Mouse (Mus musculus) heart, postnatal 0 days (tissue): Measurements from ENCODE around the gene Zdhhc19. TPM values are rescaled to one million over a fixed set of nuclear protein-coding genes. Genes with fewer than 3 reads are reported as not detected.

Experiments used
- ATAC-seq: fragments of 200-750 bp; cut with Nextera tagmentation; 2 replicates; pipeline ENCODE4 v1.8.0; 2017; ENCODE audit warnings: low read depth, moderate number of reproducible peaks, moderate library complexity; ENCODE audit not compliant: insufficient read depth
- DNase-seq: peaks from one replicate; pipeline ENCODE4 v3.0.0-alpha.2; 2016; ENCODE audit warnings: low spot score
- H3K27ac ChIP-seq: fragments of 300-500 bp; sonication (generic); 2 replicates; pipeline ENCODE4 v1.5.1; 2014; ENCODE audit warnings: low read depth, mild to moderate bottlenecking
- H3K27me3 ChIP-seq: fragments of 300-500 bp; sonication (generic); 2 replicates; pipeline ENCODE4 v1.6.1; 2014; ENCODE audit warnings: low read length, mixed read lengths; ENCODE audit not compliant: control insufficient read depth, insufficient read depth
- H3K36me3 ChIP-seq: fragments of 300-500 bp; sonication (generic); replicated peaks from 2 replicates; pipeline ENCODE4 v1.6.1; 2014; ENCODE audit warnings: low read length, mixed read lengths; ENCODE audit not compliant: control insufficient read depth, insufficient read depth
- H3K4me1 ChIP-seq: fragments of 300-500 bp; sonication (generic); 2 replicates; pipeline ENCODE4 v1.6.1; 2014; ENCODE audit warnings: antibody characterized with exemption; ENCODE audit not compliant: control insufficient read depth, insufficient read depth
- H3K4me2 ChIP-seq: fragments of 300-500 bp; sonication (generic); 2 replicates; pipeline ENCODE4 v1.6.1; 2014; ENCODE audit warnings: low read depth, mild to moderate bottlenecking, low read length, moderate library complexity
- H3K4me3 ChIP-seq: fragments of 300-500 bp; sonication (generic); 2 replicates; pipeline ENCODE4 v1.5.1; 2014; ENCODE audit warnings: low read depth, low read length
- H3K9ac ChIP-seq: fragments of 300-500 bp; sonication (generic); replicated peaks from 2 replicates; pipeline ENCODE4 v1.6.1; 2014; ENCODE audit warnings: low read depth, low read length, mixed read lengths
- H3K9me3 ChIP-seq: fragments of 300-500 bp; sonication (generic); replicated peaks from 2 replicates; pipeline ENCODE4 v1.6.1; 2016; ENCODE audit warnings: low read length; ENCODE audit not compliant: control insufficient read depth
- CTCF ChIP-seq: IDR thresholded peaks from 2 replicates; pipeline ENCODE4 v1.5.1; 2016; ENCODE audit warnings: antibody characterized with exemption, control low read depth, low read depth
- EP300 ChIP-seq: IDR thresholded peaks from 2 replicates; pipeline ENCODE4 v1.6.1; 2016; ENCODE audit warnings: antibody characterized with exemption, low read depth
- WGBS: fragments of 180-500 bp; shearing (Covaris S2); extraction: QIAGEN DNeasy Blood & Tissue Kit; methylation state at CpG from one replicate; pipeline ENCODE4 v1.1.7; 2014; 5-methylcytosine and 5-hydroxymethylcytosine counted together
- polyA plus RNA-seq: library from polyadenylated mRNA; unstranded; fragments of >200 nt; fragmentation: Nextera tagmentation; extraction: Ambion mirVana; gene quantifications from 2 replicates; pipeline ENCODE4 v1.2.1, GENCODE M21; 2015
- total RNA-seq: library from RNA; depleted of rRNA; stranded (reverse); fragments of >200 nt; gene quantifications from 2 replicates; pipeline ENCODE4 v1.2.3, GENCODE M21; 2014; ENCODE audit warnings: low replicate concordance

Gene Zdhhc19
- total and polyA plus RNA-seq, 2 experiments from 2014 or later: not detected

DNA sequence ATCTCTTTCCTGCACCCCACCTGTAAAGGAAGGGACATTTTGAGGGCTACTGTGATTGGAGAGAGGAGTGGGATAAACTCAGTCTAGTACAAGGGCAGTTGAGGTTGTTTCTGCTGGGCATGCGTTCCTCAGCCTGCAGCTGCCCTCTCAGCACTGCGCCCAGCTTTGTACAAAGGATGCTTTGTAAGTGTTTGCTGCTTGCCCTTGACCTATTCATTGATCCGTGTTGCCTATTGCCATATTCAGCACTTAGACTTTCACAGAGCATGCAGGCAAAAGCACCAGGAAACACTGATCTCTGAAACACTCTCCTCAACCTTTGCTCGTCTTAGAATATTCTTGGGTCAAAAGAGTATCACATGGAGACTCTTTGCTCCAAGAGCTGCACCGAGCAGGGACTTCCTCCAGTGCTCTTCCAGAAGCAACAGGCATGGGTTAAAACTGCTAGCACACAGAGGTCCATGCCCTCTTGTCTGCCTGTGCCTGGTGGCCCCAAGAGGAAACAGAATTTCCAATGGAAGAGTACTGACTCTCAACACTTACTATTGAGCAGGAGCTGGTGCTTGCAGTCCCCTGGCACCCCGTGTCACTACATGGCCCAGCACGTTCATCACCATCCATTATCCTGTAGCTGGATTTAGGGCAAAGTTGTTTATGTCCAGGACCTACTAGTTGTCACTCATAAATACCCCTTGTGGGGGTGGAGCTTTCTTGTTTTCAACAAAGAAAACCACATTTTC, 23.6 kb upstream of the Zdhhc19 start:
- peaks cover 3% of the 10 kb centered on the region for H3K4me1 ChIP-seq
- peaks cover 52% of the 10 kb centered on the region for H3K36me3 ChIP-seq
- no peak overlapping the region for H3K4me3 ChIP-seq
- H3K9me3 ChIP-seq: no peaks in the 10 kb centered on the region
- DNase-seq (no peak), ATAC-seq (no peak)
- WGBS: 87% methylated on average over 7 of the region's 7 CpGs
- H3K9ac ChIP-seq: no peak overlapping the region
- TF ChIP-seq EP300 (no peak), CTCF (no peak)
- H3K27me3 ChIP-seq: no peaks in the 10 kb centered on the region
- H3K27ac ChIP-seq: no peak overlapping the region
- no peak overlapping the region for H3K4me2 ChIP-seq

DNA sequence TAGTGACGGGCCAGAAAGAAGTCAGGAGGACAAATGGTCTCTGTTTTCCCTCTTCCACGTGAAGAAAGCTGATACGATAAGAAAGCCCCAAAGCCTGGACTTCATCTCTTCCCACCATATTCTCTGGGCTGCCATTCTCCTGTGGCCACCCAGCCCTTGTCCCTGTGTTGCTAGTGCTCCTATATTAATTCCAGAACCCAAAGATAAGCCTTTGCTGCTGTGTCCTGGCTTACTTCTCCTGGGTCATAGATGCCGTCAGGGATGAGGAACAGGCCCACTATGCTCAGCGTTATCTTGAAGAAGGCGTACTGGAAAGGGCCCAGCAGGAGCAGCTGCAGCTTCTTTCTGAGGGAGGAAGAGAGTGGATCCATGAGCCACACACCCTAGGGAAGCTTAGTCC, 18.8 kb upstream of the Zdhhc19 start:
- DNase-seq (no peak), ATAC-seq (peak; percentile 60; the same call in 1 of the 2 replicates)
- H3K36me3 ChIP-seq: peaks cover 12% of the 10 kb centered on the region
- no peak overlapping the region for H3K4me2 ChIP-seq
- H3K4me1 ChIP-seq: peaks cover 9% of the 10 kb centered on the region
- TF ChIP-seq CTCF (no peak), EP300 (no peak)
- WGBS: 24% methylated on average over 6 of the region's 6 CpGs
- no peak overlapping the region for H3K27ac ChIP-seq
- H3K9ac ChIP-seq: no peak overlapping the region
- H3K9me3 ChIP-seq: no peaks in the 10 kb centered on the region
- H3K27me3 ChIP-seq: no peaks in the 10 kb centered on the region
- no peak overlapping the region for H3K4me3 ChIP-seq

DNA sequence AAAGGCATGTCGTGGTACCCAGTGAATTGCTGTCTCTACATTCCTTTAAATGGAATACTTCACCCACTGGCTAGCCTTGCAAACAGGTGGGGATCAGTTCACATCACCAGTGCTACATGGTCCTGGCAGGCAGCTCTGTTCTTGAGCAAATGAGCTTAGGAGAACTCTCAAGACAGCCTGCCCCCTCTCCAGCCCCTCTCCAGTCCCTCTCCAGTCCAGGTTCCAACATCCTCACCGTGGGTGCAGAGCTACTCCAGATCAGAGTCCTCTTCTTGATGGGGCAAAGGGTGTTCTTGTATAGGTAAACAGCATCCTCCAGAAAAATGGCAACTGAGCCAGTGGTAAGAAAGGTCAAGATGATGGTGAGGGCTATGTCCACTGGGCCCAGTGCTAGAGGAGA, 16.6 kb upstream of the Zdhhc19 start:
- no peak overlapping the region for H3K4me3 ChIP-seq
- TF ChIP-seq CTCF (no peak), EP300 (no peak)
- no peak overlapping the region for H3K4me2 ChIP-seq
- no peak overlapping the region for H3K9ac ChIP-seq
- peaks cover 9% of the 10 kb centered on the region for H3K4me1 ChIP-seq
- DNase-seq: no peak
- no peaks in the 10 kb centered on the region for H3K27me3 ChIP-seq
- H3K36me3 ChIP-seq: no peaks in the 10 kb centered on the region
- ATAC-seq: no peak
- no peak overlapping the region for H3K27ac ChIP-seq
- WGBS: 64% methylated on average over 2 of the region's 2 CpGs
- H3K9me3 ChIP-seq: no peaks in the 10 kb centered on the region

DNA sequence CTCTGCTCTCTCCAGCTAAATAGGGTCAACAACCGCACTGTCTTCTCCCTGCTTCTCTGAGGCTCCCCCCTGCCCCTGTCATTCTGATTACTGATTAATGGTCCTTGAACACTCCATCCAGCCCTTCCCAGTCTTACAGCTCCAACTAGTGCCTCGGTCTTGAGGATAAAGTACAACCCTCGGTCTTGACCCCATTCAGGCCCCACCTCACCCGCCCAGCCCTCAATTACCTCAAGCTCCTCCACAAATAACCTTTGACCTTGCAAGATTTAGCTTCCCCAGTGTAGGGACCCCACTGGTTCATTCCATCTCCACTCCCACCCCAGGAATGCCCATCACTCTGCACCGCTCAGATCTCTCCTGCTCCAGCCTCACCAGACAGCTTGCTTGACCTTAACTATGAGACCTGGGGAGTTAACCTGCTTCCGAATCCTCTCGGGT, 11.6 kb upstream of the Zdhhc19 start:
- Histone ChIP-seq H3K27ac (no peak overlapping the region), H3K4me2 (no peak overlapping the region), H3K9ac (no peak overlapping the region)

DNA sequence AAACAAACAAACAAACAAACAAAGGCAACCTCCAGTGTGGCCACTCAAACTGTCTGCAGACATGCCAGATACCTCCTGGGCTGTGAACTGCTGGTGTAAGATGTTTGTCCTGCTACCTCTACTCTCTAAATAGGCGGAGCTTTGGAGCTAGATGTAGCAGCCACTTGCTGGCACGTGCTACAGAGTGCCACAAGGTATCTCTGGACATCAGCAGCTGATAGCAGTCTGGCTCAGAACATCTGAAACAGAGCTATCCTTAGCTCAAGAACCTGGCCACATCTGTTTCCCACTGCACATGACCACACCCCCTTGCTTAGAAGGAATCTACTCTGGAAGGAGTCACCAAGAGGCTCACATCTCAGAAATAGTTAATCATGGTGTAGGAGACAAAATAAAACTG, 10.9 kb upstream of the Zdhhc19 start:
- Histone ChIP-seq H3K4me3 (no peak overlapping the region), H3K4me1 (peaks cover 10% of the 10 kb centered on the region; the same call in 1 of the 2 replicates), H3K9ac (no peak overlapping the region), H3K9me3 (no peaks in the 10 kb centered on the region), H3K4me2 (no peak overlapping the region), H3K27ac (no peak overlapping the region), H3K36me3 (no peaks in the 10 kb centered on the region), H3K27me3 (no peaks in the 10 kb centered on the region)
- WGBS: 73% methylated on average over 2 of the region's 2 CpGs
- ATAC-seq: no peak
- TF ChIP-seq CTCF: no peak
- no peak for TF ChIP-seq EP300
- DNase-seq: no peak

More for the DNA sequence above, 11.6 kb upstream of the Zdhhc19 start:
- peaks cover 10% of the 10 kb centered on the region; the same call in 1 of the 2 replicates for H3K4me1 ChIP-seq
- no peaks in the 10 kb centered on the region for H3K27me3 ChIP-seq
- H3K9me3 ChIP-seq: no peaks in the 10 kb centered on the region
- no peak for TF ChIP-seq CTCF
- TF ChIP-seq EP300: no peak
- 60% methylated on average over 7 of the region's 7 CpGs for WGBS
- no peak overlapping the region for H3K4me3 ChIP-seq
- DNase-seq (no peak), ATAC-seq (no peak)
- H3K36me3 ChIP-seq: no peaks in the 10 kb centered on the region

DNA sequence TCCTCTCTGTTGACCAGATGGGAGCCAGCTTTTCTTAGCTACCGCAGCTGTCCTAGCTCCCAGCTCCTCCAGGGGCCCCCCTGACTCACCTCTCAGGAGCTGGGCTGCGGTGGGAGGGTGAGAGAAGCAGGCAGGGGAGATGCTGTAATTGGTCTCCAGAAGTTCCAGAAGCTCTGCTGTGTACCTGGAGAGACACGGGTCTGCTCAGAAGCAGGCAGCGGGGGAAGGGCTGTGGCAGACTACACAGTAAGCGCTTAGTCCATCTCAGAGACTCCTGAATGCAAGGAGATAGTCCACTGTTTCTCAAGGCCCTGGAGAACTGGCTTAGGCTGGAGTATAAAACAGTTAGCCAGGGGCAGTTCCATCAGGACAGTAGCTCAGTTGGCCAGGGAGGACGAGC, 10.0 kb upstream of the Zdhhc19 start:
- TF ChIP-seq EP300: no peak
- no peak for TF ChIP-seq CTCF

More for the DNA sequence above, 10.0 kb upstream of the Zdhhc19 start:
- WGBS: 80% methylated on average over 6 of the region's 6 CpGs
- Histone ChIP-seq H3K27me3 (no peaks in the 10 kb centered on the region), H3K36me3 (no peaks in the 10 kb centered on the region), H3K9me3 (no peaks in the 10 kb centered on the region), H3K4me2 (no peak overlapping the region), H3K4me3 (no peak overlapping the region), H3K27ac (no peak overlapping the region), H3K4me1 (peaks cover 10% of the 10 kb centered on the region; the same call in 1 of the 2 replicates), H3K9ac (no peak overlapping the region)
- DNase-seq (no peak), ATAC-seq (no peak)
